Mouse (Mus musculus) thymus, adult 2 months (tissue): ENCODE data around the gene Igsf21.

Experiments used
- CTCF ChIP-seq: fragments of 200-500 bp; IDR thresholded peaks from 2 replicates; pipeline ENCODE4 v1.5.1; 2012; ENCODE audit warnings: mild to moderate bottlenecking, control low read depth, low read length, moderate library complexity, borderline replicate concordance; ENCODE audit not compliant: control insufficient read depth, poor library complexity, insufficient read depth; ENCODE audit errors: extremely low read depth
- POLR2A ChIP-seq: fragments of 200-500 bp; IDR thresholded peaks from 2 replicates; pipeline ENCODE4 v1.6.1; 2012; ENCODE audit warnings: mild to moderate bottlenecking, low read length, control low read depth, moderate library complexity; ENCODE audit not compliant: control insufficient read depth, poor library complexity, insufficient read depth; ENCODE audit errors: extremely low read depth

GRCm38 (mm10) chr4:140173746-140174399 is 72.7 kb downstream of the Igsf21 start:
- TF ChIP-seq CTCF (no peak), POLR2A (no peak)
